Mouse (Mus musculus): ENCODE measurements around the gene Plekhh3. TPM values are rescaled to one million over a fixed set of nuclear protein-coding genes. Genes with fewer than 3 reads are reported as not detected.

Plekhh3 gene
- polyA plus RNA-seq (2017; shearing (Covaris generic)): not detected

DNA sequence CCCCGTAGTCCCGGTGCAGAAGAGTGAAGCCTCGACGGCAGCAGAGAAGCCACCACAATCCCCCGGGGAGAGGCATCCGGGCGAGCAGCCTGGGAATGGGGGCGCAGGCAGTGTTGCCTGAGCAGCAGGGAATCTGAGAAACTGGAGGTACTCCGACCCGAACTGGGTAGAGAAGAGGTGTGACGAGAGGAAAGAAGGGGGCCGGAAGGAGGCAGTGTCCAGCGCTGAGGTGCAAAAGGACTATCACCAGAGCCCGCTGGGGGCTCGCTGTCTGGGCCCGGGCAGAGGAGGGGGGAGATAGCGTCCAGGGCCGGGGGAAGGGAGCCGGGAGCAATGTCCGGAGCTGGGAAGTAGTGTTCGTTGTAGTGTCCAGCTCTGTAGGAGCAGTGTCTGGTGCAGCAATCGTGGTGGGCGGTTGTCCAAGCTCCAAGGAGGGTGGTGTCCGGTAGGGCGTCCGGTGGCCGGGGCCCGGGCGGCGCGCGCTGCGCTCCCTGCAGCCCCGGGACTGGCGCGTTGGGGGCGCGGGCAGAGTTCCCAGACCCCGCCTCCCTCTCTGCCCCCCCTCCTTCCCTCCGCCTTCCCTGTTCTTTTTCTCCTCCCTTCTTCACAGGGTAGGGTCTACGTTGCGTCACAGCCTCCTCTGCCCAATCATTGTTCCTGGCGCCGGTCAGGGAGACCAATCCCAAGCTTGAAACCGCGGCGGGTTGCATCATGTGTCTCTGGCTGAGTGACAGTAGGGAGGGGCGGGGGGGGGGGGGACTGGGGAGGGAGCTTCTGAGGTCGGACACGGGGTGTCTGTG lies at the start of gene Plekhh3:
TSS of gene Plekhh3 (minus strand) at position 541 of the 800 bp plus-strand sequence.

DNA sequence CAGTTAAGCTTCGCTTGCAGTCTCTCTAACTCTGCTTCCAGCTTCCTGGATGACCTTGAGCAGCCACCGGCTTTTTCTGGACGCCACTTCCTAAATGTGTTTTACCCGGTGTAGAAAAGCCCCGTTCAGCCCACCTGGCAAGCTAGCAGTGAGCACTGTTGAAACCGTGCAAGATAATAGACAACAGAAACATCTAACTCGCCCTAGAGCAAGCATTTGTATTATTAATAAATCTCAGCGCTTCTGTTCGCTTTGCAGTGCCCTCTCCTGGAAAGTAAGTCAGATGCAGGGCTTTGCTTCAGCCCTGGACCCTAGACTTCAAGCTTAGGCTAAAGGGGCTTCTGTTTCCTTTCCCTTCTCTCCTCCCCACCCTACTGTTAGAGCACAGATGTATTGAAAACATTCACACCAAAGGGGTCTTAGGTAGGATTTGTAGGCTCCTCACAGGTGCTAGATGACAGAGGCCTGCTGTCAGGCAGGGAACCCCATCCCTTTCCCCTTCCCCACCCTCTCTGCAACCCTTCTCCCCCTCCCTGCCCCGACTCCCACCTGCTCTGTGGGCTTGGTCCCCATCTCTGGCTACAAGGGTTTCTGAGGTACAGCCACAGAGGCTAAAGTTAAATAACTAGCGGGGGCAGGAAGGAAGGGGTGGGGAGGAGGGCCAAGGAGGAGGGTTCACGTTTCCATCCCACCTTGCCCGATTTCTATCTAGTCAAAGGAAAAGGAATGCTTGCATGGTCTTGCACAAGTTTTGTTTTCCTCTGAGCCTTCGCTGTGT lies 3.9 kb upstream of the Plekhh3 start, which contains the start of gene Ccr10:
TSS of gene Ccr10 (minus strand) at position 593 of the 778 bp plus-strand sequence.

DNA sequence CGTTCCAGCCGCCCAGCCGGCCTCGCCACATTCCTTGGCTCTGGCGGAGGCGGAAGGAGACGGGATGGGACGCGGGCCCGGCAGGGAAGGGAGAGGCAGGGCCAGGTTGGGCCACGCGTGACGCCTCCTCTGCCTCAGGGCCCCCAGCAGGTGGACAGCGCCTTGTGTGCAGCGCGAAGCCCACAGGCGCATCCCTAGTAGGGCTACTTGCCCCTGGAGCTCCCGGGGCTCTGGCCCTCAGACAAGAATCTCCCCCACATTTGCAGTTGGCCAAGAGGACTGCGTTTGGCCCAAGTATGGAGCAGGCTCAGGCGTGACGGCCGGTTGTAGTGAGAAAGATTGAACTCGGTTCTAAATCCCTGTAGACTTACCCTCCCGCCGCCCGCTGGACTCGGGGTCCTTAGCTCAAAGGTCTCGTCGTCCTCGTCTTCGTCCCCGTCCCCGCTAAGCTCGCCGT lies 769 bp downstream of the Plekhh3 start, which contains the start of gene Cntnap1:
TSS of gene Cntnap1 (plus strand) at position 170 of the 457 bp plus-strand sequence.

DNA sequence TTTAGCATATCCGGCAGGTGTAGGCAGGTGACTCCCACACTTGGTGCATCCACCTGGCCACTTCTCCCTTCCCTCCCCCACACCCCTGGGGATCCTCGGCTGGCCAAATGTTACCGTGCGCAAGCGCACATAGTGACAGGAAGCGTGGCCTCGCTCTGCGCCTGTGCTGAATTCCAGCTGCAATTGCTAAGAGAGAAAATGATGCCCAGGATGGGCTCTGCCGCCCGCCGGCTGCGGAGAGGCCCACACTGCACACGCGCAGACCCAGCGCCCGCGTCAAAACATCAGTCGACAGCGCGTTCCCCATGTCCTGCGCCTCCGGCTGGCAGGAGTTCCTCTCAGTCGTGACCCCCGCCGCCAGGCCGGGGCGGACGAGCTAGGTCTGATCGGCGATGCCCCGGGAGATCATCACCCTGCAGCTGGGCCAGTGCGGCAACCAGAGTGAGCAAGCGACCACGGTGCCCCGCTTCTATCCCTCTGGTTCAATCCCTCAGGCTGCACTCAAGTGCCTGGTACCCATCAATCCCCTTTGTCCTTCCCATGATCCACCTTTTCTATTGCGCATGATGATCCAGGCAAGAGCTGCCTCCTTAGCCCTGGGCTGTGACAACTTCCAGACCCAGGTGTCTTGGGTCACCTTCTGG lies 15.3 kb downstream of the Plekhh3 start, which contains the start of gene Tubg2:
TSS of gene Tubg2 (plus strand) at position 180 of the 644 bp plus-strand sequence.

DNA sequence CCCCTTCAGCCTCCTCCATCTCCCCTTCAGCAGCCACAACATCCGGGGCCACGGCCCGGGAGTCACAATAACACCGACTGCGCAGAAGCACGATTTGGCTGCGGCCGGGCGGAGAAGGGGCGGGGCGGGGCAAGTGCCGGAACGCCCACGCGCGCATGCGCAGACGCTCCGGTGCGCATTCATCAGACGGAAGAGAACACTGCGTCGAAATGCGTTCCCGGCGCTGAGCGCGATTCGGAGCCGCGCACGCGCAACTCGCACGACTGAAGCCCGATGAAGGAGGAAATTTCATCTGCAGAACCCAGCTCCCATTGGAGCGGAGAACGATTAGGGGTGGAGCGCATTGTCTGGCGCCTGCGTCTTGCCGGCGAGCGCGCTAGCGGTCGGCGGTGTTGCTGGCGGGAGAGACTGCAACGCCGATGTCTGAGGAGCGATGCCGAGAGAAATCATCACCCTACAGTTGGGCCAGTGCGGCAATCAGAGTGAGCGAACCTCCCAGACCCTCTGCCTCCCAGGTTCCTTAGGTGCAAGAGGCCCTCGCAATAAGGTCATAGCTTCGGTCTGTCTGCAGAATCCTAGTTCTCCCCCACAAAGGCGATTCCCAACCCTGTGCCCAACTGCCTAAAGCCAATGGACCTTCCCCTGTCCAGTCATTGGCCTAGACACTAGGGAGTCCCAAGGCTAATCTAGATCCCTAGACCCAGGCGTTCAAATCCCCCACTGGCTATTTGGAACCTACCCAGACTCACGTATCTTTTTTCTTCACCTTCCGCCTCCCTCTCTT lies 51.2 kb downstream of the Plekhh3 start, which contains the start of the genes Retreg3 and Tubg1:
TSS of gene Retreg3 (minus strand) at position 133 of the 784 bp plus-strand sequence.
TSS of gene Tubg1 (plus strand) at position 178 of the 784 bp plus-strand sequence.

Other genes starting within 250 kb of the Plekhh3 start
- 361 TPM for gene Stat3, start 231.8 kb downstream of the Plekhh3 start, polyA plus RNA-seq (2017; shearing (Covaris generic))
- gene Cavin1, start 200.5 kb downstream of the Plekhh3 start, polyA plus RNA-seq (2017; shearing (Covaris generic)): not detected
- gene Atp6v0a1, start 161.9 kb downstream of the Plekhh3 start, polyA plus RNA-seq (2017; shearing (Covaris generic)): 0.91 TPM
- 11.6 TPM for gene Naglu, start 101.3 kb downstream of the Plekhh3 start, polyA plus RNA-seq (2017; shearing (Covaris generic))
- gene Hsd17b1, start 92.9 kb downstream of the Plekhh3 start, polyA plus RNA-seq (2017; shearing (Covaris generic)): 0.44 TPM
- 10.0 TPM for gene Coasy, start 88.8 kb downstream of the Plekhh3 start, polyA plus RNA-seq (2017; shearing (Covaris generic))
- gene Mlx, start 84.1 kb downstream of the Plekhh3 start, polyA plus RNA-seq (2017; shearing (Covaris generic)): 49.7 TPM
- gene Psmc3ip, start 75.9 kb downstream of the Plekhh3 start, polyA plus RNA-seq (2017; shearing (Covaris generic)): 4.0 TPM
- 95.9 TPM for gene Retreg3, start 51.5 kb downstream of the Plekhh3 start, polyA plus RNA-seq (2017; shearing (Covaris generic))
- 14.9 TPM for gene Tubg1, start 51.4 kb downstream of the Plekhh3 start, polyA plus RNA-seq (2017; shearing (Covaris generic))
- gene Tubg2, start 15.4 kb downstream of the Plekhh3 start, polyA plus RNA-seq (2017; shearing (Covaris generic)): 0.37 TPM
- gene Cntnap1, start 828 bp downstream of the Plekhh3 start, polyA plus RNA-seq (2017; shearing (Covaris generic)): not detected
- not detected for gene Ccr10, start 4.1 kb upstream of the Plekhh3 start, polyA plus RNA-seq (2017; shearing (Covaris generic))
- gene Ezh1, start 55.1 kb upstream of the Plekhh3 start, polyA plus RNA-seq (2017; shearing (Covaris generic)): 83.6 TPM
- gene Ramp2, start 74.7 kb upstream of the Plekhh3 start, polyA plus RNA-seq (2017; shearing (Covaris generic)): not detected
- 83.2 TPM for gene Vps25, start 82.4 kb upstream of the Plekhh3 start, polyA plus RNA-seq (2017; shearing (Covaris generic))
- gene Wnk4, start 89.2 kb upstream of the Plekhh3 start, polyA plus RNA-seq (2017; shearing (Covaris generic)): 5.3 TPM
- gene Cntd1, start 107.7 kb upstream of the Plekhh3 start, polyA plus RNA-seq (2017; shearing (Covaris generic)): 0.36 TPM
- 51.8 TPM for gene Coa3, start 107.8 kb upstream of the Plekhh3 start, polyA plus RNA-seq (2017; shearing (Covaris generic))
- 208 TPM for gene Becn1, start 130.9 kb upstream of the Plekhh3 start, polyA plus RNA-seq (2017; shearing (Covaris generic))
- gene Psme3, start 144.9 kb upstream of the Plekhh3 start, polyA plus RNA-seq (2017; shearing (Covaris generic)): 178 TPM
- gene Aoc2, start 153.7 kb upstream of the Plekhh3 start, polyA plus RNA-seq (2017; shearing (Covaris generic)): 4.7 TPM
- gene Aoc3, start 159.3 kb upstream of the Plekhh3 start, polyA plus RNA-seq (2017; shearing (Covaris generic)): not detected
- not detected for gene G6pc, start 196.2 kb upstream of the Plekhh3 start, polyA plus RNA-seq (2017; shearing (Covaris generic))
- gene Aarsd1, start 246.3 kb upstream of the Plekhh3 start, polyA plus RNA-seq (2017; shearing (Covaris generic)): 27.6 TPM